Mouse (Mus musculus) ES-CJ7 (cell line): ENCODE results near the gene Cytip.

ENCODE experiments used
- DNase-seq: peaks from one replicate; pipeline ENCODE4 v3.0.0; 2011; ENCODE audit warnings: low read depth, low spot score

The Cytip gene

GRCm38 (mm10) chr2:58195346-58195745 lies at the start of gene Cytip:
Cytip (minus strand) TSS chr2:58195532.
- DNase-seq: no peak

GRCm38 (mm10) chr2:58240639-58241038 lies 45.3 kb upstream of the Cytip start:
- no peak for DNase-seq

GRCm38 (mm10) chr2:58237487-58237886 lies 42.2 kb upstream of the Cytip start:
- DNase-seq: no peak

GRCm38 (mm10) chr2:58199442-58199841 lies 4.1 kb upstream of the Cytip start:
- peak; percentile 28 for DNase-seq

- DNase-seq: no peak
Measured at GRCm38 (mm10) chr2:58196880-58197279, 1.5 kb upstream of the Cytip start.

- DNase-seq: no peak
Measured at GRCm38 (mm10) chr2:58194422-58195115, 763 bp downstream of the Cytip start.

- no peak for DNase-seq
Measured at GRCm38 (mm10) chr2:58192160-58192559, 3.2 kb downstream of the Cytip start.

- no peak for DNase-seq
Measured at GRCm38 (mm10) chr2:58189501-58189900, 5.8 kb downstream of the Cytip start.

GRCm38 (mm10) chr2:58188903-58189302 lies 6.4 kb downstream of the Cytip start:
- DNase-seq: no peak

GRCm38 (mm10) chr2:58187310-58188051 lies 7.9 kb downstream of the Cytip start:
- no peak for DNase-seq

- no peak for DNase-seq
Measured at GRCm38 (mm10) chr2:58184197-58184596, 11.1 kb downstream of the Cytip start.

- no peak for DNase-seq
Measured at GRCm38 (mm10) chr2:58183658-58184057, 11.7 kb downstream of the Cytip start.

- DNase-seq: no peak
Measured at GRCm38 (mm10) chr2:58180776-58181175, 14.6 kb downstream of the Cytip start.

GRCm38 (mm10) chr2:58179056-58179455 lies 16.3 kb downstream of the Cytip start:
- DNase-seq: no peak

GRCm38 (mm10) chr2:58175392-58176291 lies 19.7 kb downstream of the Cytip start:
- DNase-seq: no peak

GRCm38 (mm10) chr2:58174476-58175286 lies 20.7 kb downstream of the Cytip start:
- DNase-seq: no peak

- DNase-seq: no peak
Measured at GRCm38 (mm10) chr2:58172963-58173362, 22.4 kb downstream of the Cytip start.

- DNase-seq: no peak
Measured at GRCm38 (mm10) chr2:58169173-58169572, 26.2 kb downstream of the Cytip start.

- no peak for DNase-seq
Measured at GRCm38 (mm10) chr2:58167654-58168053, 27.7 kb downstream of the Cytip start.

- DNase-seq: no peak
Measured at GRCm38 (mm10) chr2:58166764-58167163, 28.6 kb downstream of the Cytip start.
